Mouse (Mus musculus) ES-Bruce4 (cell line): ENCODE measurements around the gene Sdf4. TPM values are rescaled to one million over a fixed set of nuclear protein-coding genes. Genes with fewer than 3 reads are reported as not detected.

Source experiments
- H3K27ac ChIP-seq: 2 replicates; pipeline ENCODE4 v1.5.1; 2012; ENCODE audit warnings: low read length, inconsistent platforms; ENCODE audit not compliant: insufficient read depth
- H3K27me3 ChIP-seq: 2 replicates; pipeline ENCODE4 v1.6.1; 2012; ENCODE audit warnings: mild to moderate bottlenecking, low read length, inconsistent platforms; ENCODE audit not compliant: control insufficient read depth, poor library complexity, insufficient read depth, severe bottlenecking
- H3K36me3 ChIP-seq: 2 replicates; pipeline ENCODE4 v1.6.1; 2012; ENCODE audit warnings: inconsistent platforms, mild to moderate bottlenecking, low read length, moderate library complexity; ENCODE audit not compliant: control insufficient read depth, poor library complexity, insufficient read depth, severe bottlenecking
- H3K4me1 ChIP-seq: one replicate; pipeline ENCODE4 v1.8.1; 2011; ENCODE audit warnings: low read length; ENCODE audit not compliant: control insufficient read depth, insufficient read depth
- H3K4me3 ChIP-seq: 2 replicates; pipeline ENCODE4 v1.5.1; 2011; ENCODE audit warnings: low read depth, mild to moderate bottlenecking, low read length
- H3K9ac ChIP-seq: 2 replicates; pipeline ENCODE4 v1.6.1; 2012; ENCODE audit warnings: low read depth, mild to moderate bottlenecking, inconsistent platforms; ENCODE audit not compliant: poor library complexity, severe bottlenecking
- H3K9me3 ChIP-seq: replicated peaks from 2 replicates; pipeline ENCODE4 v1.6.1; 2012; ENCODE audit warnings: mild to moderate bottlenecking, low read length, inconsistent platforms; ENCODE audit not compliant: control insufficient read depth, poor library complexity, insufficient read depth, severe bottlenecking
- CTCF ChIP-seq: IDR thresholded peaks from one replicate; pipeline ENCODE4 v1.8.1; 2011; ENCODE audit warnings: low read depth, low read length
- EP300 ChIP-seq: IDR thresholded peaks from 2 replicates; pipeline ENCODE4 v1.6.1; 2011; ENCODE audit warnings: low read depth, low read length; ENCODE audit not compliant: insufficient read depth
- POLR2A ChIP-seq: IDR thresholded peaks from one replicate; pipeline ENCODE4 v1.8.1; 2011; ENCODE audit warnings: low read length; ENCODE audit not compliant: insufficient read depth
- polyA plus RNA-seq: library from polyadenylated mRNA; stranded (reverse); fragments of >200 nt; gene quantifications from 2 replicates; pipeline ENCODE4 v1.2.4, GENCODE M21; 2011; ENCODE audit warnings: low read depth; ENCODE audit not compliant: missing spikeins, insufficient read depth, insufficient read length

The Sdf4 gene
- 82.8 and 88.9 TPM in 2 replicates for polyA plus RNA-seq

DNA sequence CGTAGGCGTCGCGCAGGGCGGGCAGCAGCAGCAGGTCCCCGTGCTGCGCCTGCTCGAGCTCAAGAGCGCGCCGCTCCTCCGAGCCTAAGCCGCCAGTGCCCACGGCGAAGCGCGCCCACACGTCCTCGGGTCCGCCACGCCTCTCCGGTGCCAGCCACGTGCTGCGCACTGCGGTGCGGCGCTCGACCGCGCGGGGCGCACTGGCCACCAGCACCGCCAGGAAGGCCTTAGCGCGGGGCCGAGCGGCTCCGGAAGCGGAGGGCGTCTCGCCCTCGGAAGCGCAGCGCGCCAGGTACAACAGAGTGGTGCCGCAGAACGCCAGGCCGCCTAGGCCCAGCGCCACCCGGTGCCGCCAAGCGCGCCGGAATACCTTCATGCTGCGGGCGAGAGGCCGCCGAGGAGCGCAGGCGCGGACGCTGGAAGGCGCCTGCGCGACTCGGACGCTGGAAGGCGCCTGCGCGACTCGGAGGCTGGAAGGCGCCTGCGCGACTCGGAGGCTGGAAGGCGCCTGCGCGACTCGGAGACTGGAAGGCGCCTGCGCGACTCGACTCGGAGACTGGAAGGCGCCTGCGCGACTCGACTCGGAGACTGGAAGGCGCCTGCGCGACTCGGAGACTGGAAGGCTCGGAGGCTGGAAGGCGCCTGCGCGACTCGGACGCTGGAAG lies at the start of gene Sdf4, which contains the start of gene B3galt6:
Gene Sdf4 (plus strand): TSS at position 632 of the 665 bp plus-strand sequence.
Gene B3galt6 (minus strand): TSS at position 409 of the 665 bp plus-strand sequence.
- peak within 1 kb of the TSS; percentile 77 for H3K9ac ChIP-seq
- peak within 1 kb of the TSS; percentile 88 for H3K27ac ChIP-seq
- TF ChIP-seq EP300 (no peak), CTCF (peak; percentile 31), POLR2A (no peak)
- H3K4me1 ChIP-seq: no peaks in the 10 kb centered on the region
- H3K4me3 ChIP-seq: peak within 1 kb of the TSS; percentile 87
- no peaks in the 10 kb centered on the region for H3K27me3 ChIP-seq
- peaks cover 6% of the 10 kb centered on the region for H3K36me3 ChIP-seq
- peaks cover 5% of the 10 kb centered on the region for H3K9me3 ChIP-seq

DNA sequence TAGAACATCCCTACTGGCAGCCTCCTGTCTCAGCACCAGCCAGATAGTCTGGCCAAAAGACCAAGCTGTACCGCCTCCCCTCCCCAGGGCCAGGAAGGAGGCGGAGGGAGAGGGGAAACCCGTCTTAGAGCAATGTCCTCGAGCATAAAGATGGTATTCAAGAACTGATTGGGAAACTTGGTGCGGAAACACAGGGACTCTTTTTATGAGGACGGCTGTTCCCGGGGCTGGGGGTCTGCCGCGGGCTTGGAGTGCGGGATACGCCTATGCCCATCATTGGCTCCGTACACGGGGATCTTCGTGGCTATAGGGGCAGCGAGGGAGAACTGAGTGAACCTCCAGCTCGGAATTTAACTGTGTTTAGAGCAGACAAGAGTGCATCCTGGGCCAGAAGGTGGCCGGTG lies 49.6 kb upstream of the Sdf4 start:
- Histone ChIP-seq H3K4me3 (peak overlapping the region; percentile 68), H3K27me3 (no peaks in the 10 kb centered on the region), H3K27ac (no peak overlapping the region), H3K9ac (peak overlapping the region; percentile 66), H3K9me3 (no peaks in the 10 kb centered on the region), H3K36me3 (peaks cover 7% of the 10 kb centered on the region), H3K4me1 (no peaks in the 10 kb centered on the region)
- TF ChIP-seq POLR2A: no peak
- TF ChIP-seq CTCF: no peak
- TF ChIP-seq EP300: no peak

- Histone ChIP-seq H3K9ac (peak within 1 kb of the TSS; percentile 82), H3K9me3 (no peaks in the 10 kb centered on the region), H3K4me3 (peak within 1 kb of the TSS; percentile 88), H3K36me3 (peaks cover 11% of the 10 kb centered on the region), H3K27ac (no peak within 1 kb of the TSS), H3K27me3 (no peaks in the 10 kb centered on the region), H3K4me1 (no peaks in the 10 kb centered on the region)
- peak; percentile 75; the same call in 1 of the 2 replicates for TF ChIP-seq EP300
- TF ChIP-seq POLR2A: peak; percentile 2
- no peak for TF ChIP-seq CTCF
Measured at GRCm38 (mm10) chr4:155943534-155944249, 49.0 kb upstream of the Sdf4 start, which contains the start of gene Ube2j2. TSS of gene Ube2j2 (plus strand) at chr4:155943831.

GRCm38 (mm10) chr4:155944271-155944670 lies 48.4 kb upstream of the Sdf4 start:
- peak overlapping the region; percentile 82 for H3K9ac ChIP-seq
- no peaks in the 10 kb centered on the region for H3K27me3 ChIP-seq
- peaks cover 16% of the 10 kb centered on the region for H3K36me3 ChIP-seq
- peak overlapping the region; percentile 88 for H3K4me3 ChIP-seq
- H3K27ac ChIP-seq: no peak overlapping the region
- H3K4me1 ChIP-seq: no peaks in the 10 kb centered on the region
- no peak for TF ChIP-seq CTCF
- TF ChIP-seq POLR2A: no peak
- no peak for TF ChIP-seq EP300
- no peaks in the 10 kb centered on the region for H3K9me3 ChIP-seq

DNA sequence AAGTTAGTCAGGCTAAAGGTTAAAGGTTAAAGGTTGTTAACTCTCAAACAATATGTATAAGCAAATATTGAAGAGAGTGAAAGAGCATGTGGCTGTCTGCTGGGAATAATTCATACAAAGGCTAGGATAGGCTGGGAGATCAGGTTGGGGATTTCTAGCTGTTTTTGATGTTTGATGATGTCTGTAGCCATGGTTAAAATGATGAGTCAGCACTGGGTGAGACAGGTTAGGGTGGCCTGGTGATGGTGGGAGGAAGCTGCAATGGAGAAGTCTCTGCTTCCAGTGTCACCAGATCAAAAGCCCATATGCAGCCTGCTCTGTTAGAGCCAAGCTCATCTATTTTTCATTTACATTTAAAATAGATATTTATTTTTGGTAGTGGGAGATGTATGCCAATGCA lies 45.6 kb upstream of the Sdf4 start:
- Histone ChIP-seq H3K27me3 (no peaks in the 10 kb centered on the region), H3K36me3 (peaks cover 45% of the 10 kb centered on the region), H3K9me3 (no peaks in the 10 kb centered on the region), H3K27ac (no peak overlapping the region), H3K4me1 (no peaks in the 10 kb centered on the region), H3K4me3 (no peak overlapping the region), H3K9ac (no peak overlapping the region)
- no peak for TF ChIP-seq EP300
- TF ChIP-seq CTCF: no peak
- TF ChIP-seq POLR2A: no peak

GRCm38 (mm10) chr4:155955491-155955890 lies 37.2 kb upstream of the Sdf4 start:
- Histone ChIP-seq H3K9ac (no peak overlapping the region), H3K9me3 (no peaks in the 10 kb centered on the region), H3K27ac (no peak overlapping the region), H3K27me3 (no peaks in the 10 kb centered on the region), H3K36me3 (peaks cover 66% of the 10 kb centered on the region), H3K4me3 (no peak overlapping the region), H3K4me1 (no peaks in the 10 kb centered on the region)
- TF ChIP-seq POLR2A: no peak
- TF ChIP-seq CTCF: no peak
- TF ChIP-seq EP300: no peak
